Mouse (Mus musculus) liver, adult 2 months (tissue): Measurements from ENCODE around the gene Kdm2b.

Source experiments
- CTCF ChIP-seq: fragments of 200-500 bp; IDR thresholded peaks from 2 replicates; pipeline ENCODE4 v1.5.1; 2011; ENCODE audit warnings: low read depth, low read length, control low read depth
- POLR2A ChIP-seq: fragments of 200-500 bp; IDR thresholded peaks from 2 replicates; pipeline ENCODE4 v1.6.1; 2011; ENCODE audit warnings: low read length, control low read depth; ENCODE audit not compliant: insufficient read depth; ENCODE audit errors: extremely low read depth

GRCm38 (mm10) chr5:122978970-122979369 lies 10.7 kb downstream of the Kdm2b start:
- TF ChIP-seq CTCF (no peak), POLR2A (no peak)
